Mouse (Mus musculus) liver, embryonic 15.5 days (tissue): ENCODE data around the gene Rfc2. TPM values are rescaled to one million over a fixed set of nuclear protein-coding genes. Genes with fewer than 3 reads are reported as not detected.

ENCODE experiments used
- ATAC-seq: fragments of 200-750 bp; cut with Nextera tagmentation; 2 replicates; pipeline ENCODE4 v1.8.0; 2017; ENCODE audit warnings: moderate number of reproducible peaks, mild to moderate bottlenecking, moderate library complexity; ENCODE audit not compliant: insufficient read depth
- H3K27ac ChIP-seq: fragments of 300-500 bp; sonication (generic); replicated peaks from 2 replicates; pipeline ENCODE4 v1.5.1; 2015; ENCODE audit warnings: mild to moderate bottlenecking, inconsistent platforms
- H3K27me3 ChIP-seq: fragments of 300-500 bp; sonication (generic); 2 replicates; pipeline ENCODE4 v1.6.1; 2015; ENCODE audit warnings: mild to moderate bottlenecking, inconsistent platforms
- H3K36me3 ChIP-seq: fragments of 300-500 bp; sonication (generic); replicated peaks from 2 replicates; pipeline ENCODE4 v1.6.1; 2015; ENCODE audit warnings: moderate library complexity, mild to moderate bottlenecking, inconsistent platforms
- H3K4me1 ChIP-seq: fragments of 300-500 bp; sonication (generic); replicated peaks from 2 replicates; pipeline ENCODE4 v1.6.1; 2015; ENCODE audit warnings: inconsistent platforms
- H3K4me2 ChIP-seq: fragments of 300-500 bp; sonication (generic); 2 replicates; pipeline ENCODE4 v1.6.1; 2015; ENCODE audit warnings: moderate library complexity, mild to moderate bottlenecking, inconsistent platforms
- H3K4me3 ChIP-seq: fragments of 300-500 bp; sonication (generic); replicated peaks from 2 replicates; pipeline ENCODE4 v1.5.1; 2015; ENCODE audit warnings: mild to moderate bottlenecking, inconsistent platforms
- H3K9ac ChIP-seq: fragments of 300-500 bp; sonication (generic); 2 replicates; pipeline ENCODE4 v1.6.1; 2015; ENCODE audit warnings: moderate library complexity, mild to moderate bottlenecking, inconsistent platforms
- H3K9me3 ChIP-seq: fragments of 300-500 bp; sonication (generic); replicated peaks from 2 replicates; pipeline ENCODE4 v1.6.1; 2016; ENCODE audit warnings: inconsistent platforms
- WGBS: fragments of 180-500 bp; shearing (Covaris S2); methylation state at CpG from one replicate; pipeline ENCODE4 v1.1.7; 2015; ENCODE audit warnings: mixed read lengths; ENCODE audit not compliant: insufficient replicate concordance; 5-methylcytosine and 5-hydroxymethylcytosine counted together
- polyA plus RNA-seq: library from polyadenylated mRNA; unstranded; fragments of >200 nt; fragmentation: Nextera tagmentation; extraction: Ambion mirVana; gene quantifications from 2 replicates; pipeline ENCODE4 v1.2.1, GENCODE M21; 2015

The Rfc2 gene
- polyA plus RNA-seq, 1 experiment from 2014 or later: 158 TPM

DNA sequence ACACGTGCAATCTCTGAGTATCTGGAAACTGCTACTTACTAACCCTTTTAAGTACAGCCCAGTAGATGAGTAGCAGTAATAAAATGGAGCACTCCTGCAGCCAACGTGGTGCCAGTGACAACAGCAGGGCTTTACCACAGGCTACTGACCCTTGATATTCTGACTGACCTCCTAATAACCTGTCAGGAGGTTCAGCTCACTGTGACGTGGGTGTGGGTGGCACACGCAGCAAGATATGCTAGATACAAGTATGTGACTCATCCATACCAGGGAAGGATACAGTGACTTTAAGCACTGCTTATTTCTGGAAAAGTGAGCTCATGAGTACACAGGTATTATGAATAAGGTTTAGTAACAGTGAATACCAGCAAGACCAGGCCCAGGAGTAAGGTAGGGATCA is 48.3 kb downstream of the Rfc2 start:
- Histone ChIP-seq H3K4me2 (no peak overlapping the region), H3K9me3 (no peaks in the 10 kb centered on the region), H3K27me3 (no peaks in the 10 kb centered on the region), H3K9ac (no peak overlapping the region), H3K27ac (no peak overlapping the region), H3K36me3 (peaks cover 93% of the 10 kb centered on the region), H3K4me1 (0 out of 2 replicates have a peak, but pooled peaks cover 26% of the 10 kb centered on the region), H3K4me3 (no peak overlapping the region)
- 61% methylated on average over 4 of the region's 4 CpGs for WGBS
- ATAC-seq: no peak

DNA sequence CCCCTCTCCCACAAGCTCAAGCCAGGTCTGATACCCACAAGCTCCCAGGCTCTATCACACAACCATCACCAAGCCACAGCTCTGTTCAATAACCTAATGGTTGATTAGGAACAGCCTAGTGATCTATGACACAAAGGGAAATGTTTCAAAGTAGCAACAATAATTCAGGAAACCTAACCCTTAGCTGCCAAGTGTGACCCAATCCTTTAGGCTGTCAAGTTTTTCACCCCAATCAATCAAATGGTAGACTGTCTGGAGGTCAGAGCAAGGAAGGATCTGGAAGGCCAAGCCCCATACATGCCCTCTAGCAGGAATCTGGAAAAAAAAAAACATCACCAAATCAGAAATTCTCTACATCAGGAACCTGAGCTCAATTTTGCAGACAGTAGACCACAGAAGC is 49.7 kb downstream of the Rfc2 start:
- Histone ChIP-seq H3K9ac (no peak overlapping the region), H3K4me3 (no peak overlapping the region), H3K27me3 (no peaks in the 10 kb centered on the region), H3K4me1 (peaks cover 33% of the 10 kb centered on the region; the same call in 1 of the 2 replicates), H3K9me3 (no peaks in the 10 kb centered on the region), H3K27ac (no peak overlapping the region), H3K36me3 (peaks cover 92% of the 10 kb centered on the region), H3K4me2 (no peak overlapping the region)
- ATAC-seq: no peak

DNA sequence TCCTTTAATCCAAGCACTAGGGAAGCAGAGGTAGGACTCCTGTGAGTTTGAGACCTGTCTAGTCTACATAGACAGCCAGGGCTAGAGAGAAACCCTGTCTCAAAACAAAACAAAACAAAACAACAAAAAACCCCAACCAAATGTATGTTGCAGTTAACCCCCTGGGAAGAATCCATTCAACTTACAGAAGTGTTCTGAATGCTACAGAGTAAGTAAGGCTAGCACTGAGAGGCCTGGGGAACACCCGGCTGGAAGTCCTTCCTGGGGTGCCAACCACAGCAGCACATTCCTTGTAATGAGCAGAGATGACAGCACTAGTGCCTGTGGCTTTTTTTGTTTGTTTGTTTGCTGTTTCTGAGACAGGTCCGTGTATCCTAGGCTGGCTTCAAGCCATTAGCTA is 51.7 kb downstream of the Rfc2 start:
- no peak for ATAC-seq
- WGBS: 76% methylated on average over 2 of the region's 2 CpGs
- Histone ChIP-seq H3K9ac (no peak overlapping the region), H3K27me3 (no peaks in the 10 kb centered on the region), H3K4me2 (no peak overlapping the region), H3K36me3 (peaks cover 88% of the 10 kb centered on the region), H3K4me3 (no peak overlapping the region), H3K9me3 (no peaks in the 10 kb centered on the region), H3K27ac (no peak overlapping the region), H3K4me1 (peaks cover 42% of the 10 kb centered on the region)

DNA sequence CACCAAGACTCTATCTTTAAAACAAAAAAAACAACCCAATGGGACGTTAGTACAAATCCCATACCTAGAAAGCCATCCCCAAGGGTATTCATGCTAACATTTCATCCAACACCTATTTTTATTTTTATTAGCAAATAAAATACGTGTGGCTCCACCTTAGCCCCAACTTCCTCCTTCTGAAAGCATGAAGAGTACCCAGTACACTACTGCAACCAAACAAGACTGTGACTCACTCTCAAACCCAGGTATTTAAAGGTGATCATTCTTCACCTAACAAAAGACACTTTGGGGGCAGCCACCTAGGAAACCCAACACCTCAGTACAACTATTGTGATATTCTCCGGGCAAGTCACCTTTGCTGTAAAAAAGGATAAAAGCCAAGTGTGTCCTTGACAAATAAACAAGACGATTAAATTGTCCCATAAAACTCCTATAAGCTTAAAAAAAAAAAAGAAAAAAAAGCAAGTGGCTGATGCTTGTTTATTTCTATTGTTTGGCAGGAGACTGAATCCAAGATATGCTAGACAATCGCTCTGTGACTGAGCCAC is 56.7 kb downstream of the Rfc2 start:
- Histone ChIP-seq H3K4me1 (peaks cover 38% of the 10 kb centered on the region), H3K27me3 (no peaks in the 10 kb centered on the region), H3K4me2 (peak overlapping the region; percentile 93), H3K27ac (peak overlapping the region; percentile 93), H3K9me3 (no peaks in the 10 kb centered on the region), H3K36me3 (peaks cover 44% of the 10 kb centered on the region), H3K4me3 (peak overlapping the region; percentile 99), H3K9ac (peak overlapping the region; percentile 98)
- no peak for ATAC-seq
- WGBS: 14% methylated on average over 5 of the region's 5 CpGs

DNA sequence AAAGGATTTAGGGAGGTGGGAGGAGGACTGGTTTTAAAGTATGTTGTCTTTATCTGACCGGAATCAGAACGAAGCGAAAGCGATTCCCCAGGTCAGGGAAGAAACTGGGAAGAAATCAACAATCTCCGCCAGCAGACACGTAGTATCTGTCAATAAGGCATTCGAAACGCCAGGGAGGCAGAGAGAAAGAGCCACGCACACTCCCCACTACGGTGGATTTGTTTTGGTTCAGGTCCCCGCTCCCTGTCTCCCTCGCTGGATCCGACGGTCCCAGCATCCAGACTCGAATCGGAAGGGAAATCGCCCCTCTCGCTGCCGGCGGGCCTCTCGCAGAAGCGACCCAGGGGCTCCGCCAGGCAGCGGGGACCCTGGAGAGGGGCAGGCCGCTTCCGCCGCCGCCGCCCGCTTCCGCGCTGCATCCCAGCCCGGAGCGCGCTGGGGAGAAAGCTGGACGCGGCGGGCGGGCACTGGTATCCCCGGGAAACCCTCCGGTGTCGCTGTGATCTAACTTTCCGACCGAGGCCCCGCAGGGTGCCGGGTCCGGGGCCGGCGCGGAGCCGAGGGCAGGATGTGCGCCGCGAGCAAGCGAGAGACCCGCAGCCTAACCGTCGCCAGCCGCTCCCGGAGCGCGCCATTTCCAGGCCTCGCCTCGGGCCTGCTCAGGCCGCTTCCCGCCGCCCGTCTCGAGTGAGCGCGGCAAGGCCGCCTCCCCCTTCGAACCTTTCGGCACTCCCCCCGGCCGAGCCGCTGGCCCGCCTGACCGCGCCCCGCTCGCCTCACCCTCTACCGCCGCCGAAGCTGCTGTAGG is 57.5 kb downstream of the Rfc2 start:
- Histone ChIP-seq H3K4me3 (peak overlapping the region; percentile 99), H3K4me2 (peak overlapping the region; percentile 93), H3K36me3 (peaks cover 36% of the 10 kb centered on the region), H3K27ac (peak overlapping the region; percentile 93), H3K9ac (peak overlapping the region; percentile 98), H3K27me3 (no peaks in the 10 kb centered on the region), H3K9me3 (no peaks in the 10 kb centered on the region), H3K4me1 (peaks cover 36% of the 10 kb centered on the region)
- WGBS: under 1% methylated on average over 85 of the region's 85 CpGs
- ATAC-seq: peak; percentile 77

DNA sequence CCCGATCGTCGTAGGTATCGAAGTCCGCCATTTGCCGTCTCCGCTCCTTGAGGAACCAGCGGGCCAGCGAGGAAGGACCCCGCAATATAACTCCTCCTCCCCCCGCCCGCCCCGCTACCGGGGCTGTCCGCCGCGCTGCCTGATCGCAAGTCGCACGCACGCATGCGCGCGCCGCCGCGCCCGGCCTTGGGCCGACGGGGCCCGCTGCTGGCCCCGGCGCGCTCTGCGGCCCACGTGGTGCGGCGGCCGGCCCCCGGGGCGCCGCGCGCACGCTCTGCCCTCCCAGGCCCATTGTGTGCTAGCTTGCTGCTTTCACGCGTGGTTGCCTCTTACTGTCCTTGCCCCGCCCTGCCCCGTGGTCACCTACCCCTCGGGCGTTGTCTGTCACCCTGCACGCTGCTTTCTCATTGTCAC is 58.1 kb downstream of the Rfc2 start, which contains the start of gene Eif4h:
Eif4h (minus strand) TSS at position 222 of the 414 bp plus-strand sequence.
- ATAC-seq: peak; percentile 90
- H3K4me3 ChIP-seq: peak within 1 kb of the TSS; percentile 99
- under 1% methylated on average over 52 of the region's 52 CpGs for WGBS

DNA sequence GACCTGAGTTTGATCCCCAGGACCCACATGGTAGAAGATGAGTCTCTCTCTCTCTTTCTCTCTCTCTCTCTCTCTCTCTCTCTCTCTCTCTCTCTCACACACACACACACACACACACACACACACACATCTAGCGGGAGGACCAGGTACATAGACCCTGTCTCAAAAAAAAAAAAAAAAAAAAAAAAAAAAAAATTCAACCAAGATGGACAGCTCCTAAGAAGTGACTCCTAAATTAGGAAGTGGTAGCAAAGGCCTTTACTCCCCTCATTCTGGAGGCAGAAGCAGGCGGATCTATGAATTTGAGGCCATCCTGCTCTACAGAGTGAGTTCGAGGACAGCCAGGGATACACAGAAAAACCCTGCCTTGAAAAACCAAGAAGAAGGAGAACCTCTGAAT is 59.2 kb downstream of the Rfc2 start:
- no peaks in the 10 kb centered on the region for H3K27me3 ChIP-seq
- no peak overlapping the region for H3K27ac ChIP-seq
- H3K9me3 ChIP-seq: no peaks in the 10 kb centered on the region
- no peak overlapping the region for H3K4me3 ChIP-seq
- H3K36me3 ChIP-seq: peaks cover 21% of the 10 kb centered on the region
- no peak overlapping the region for H3K9ac ChIP-seq
- no peak overlapping the region for H3K4me2 ChIP-seq
- no peak for ATAC-seq
- WGBS: 58% methylated on average over 3 of the region's 3 CpGs
- peaks cover 22% of the 10 kb centered on the region for H3K4me1 ChIP-seq

More for the DNA sequence above, 58.1 kb downstream of the Rfc2 start, which contains the start of gene Eif4h:
- peaks cover 30% of the 10 kb centered on the region for H3K36me3 ChIP-seq
- peak within 1 kb of the TSS; percentile 98 for H3K9ac ChIP-seq
- peak within 1 kb of the TSS; percentile 93 for H3K27ac ChIP-seq
- peaks cover 30% of the 10 kb centered on the region for H3K4me1 ChIP-seq
- no peaks in the 10 kb centered on the region for H3K9me3 ChIP-seq
- H3K27me3 ChIP-seq: no peaks in the 10 kb centered on the region
- H3K4me2 ChIP-seq: peak within 1 kb of the TSS; percentile 93

DNA sequence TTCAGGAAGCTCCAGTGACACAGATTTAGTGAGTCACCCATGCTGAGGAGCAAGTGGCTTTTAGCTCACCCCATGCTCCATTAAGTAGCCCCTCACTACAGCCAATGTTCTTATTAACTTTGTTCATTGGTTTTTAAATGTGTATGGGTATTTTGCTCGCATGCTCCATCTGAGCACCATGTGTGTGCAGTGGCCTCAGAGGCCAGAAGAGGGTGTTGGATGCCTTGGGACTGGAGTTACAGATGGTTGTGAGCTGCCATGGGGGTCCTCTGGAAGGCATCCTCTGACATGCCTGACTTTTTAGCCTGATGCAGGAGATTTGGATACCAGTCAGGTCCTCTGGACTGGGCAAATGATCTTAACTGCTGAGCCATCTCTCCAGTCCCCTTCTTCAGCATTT is 63.0 kb downstream of the Rfc2 start:
- Histone ChIP-seq H3K4me2 (no peak overlapping the region), H3K4me1 (peaks cover 8% of the 10 kb centered on the region), H3K36me3 (no peaks in the 10 kb centered on the region), H3K27me3 (no peaks in the 10 kb centered on the region), H3K9me3 (no peaks in the 10 kb centered on the region), H3K4me3 (no peak overlapping the region), H3K27ac (no peak overlapping the region), H3K9ac (no peak overlapping the region)
- 49% methylated on average over 1 of the region's 1 CpGs for WGBS
- no peak for ATAC-seq

DNA sequence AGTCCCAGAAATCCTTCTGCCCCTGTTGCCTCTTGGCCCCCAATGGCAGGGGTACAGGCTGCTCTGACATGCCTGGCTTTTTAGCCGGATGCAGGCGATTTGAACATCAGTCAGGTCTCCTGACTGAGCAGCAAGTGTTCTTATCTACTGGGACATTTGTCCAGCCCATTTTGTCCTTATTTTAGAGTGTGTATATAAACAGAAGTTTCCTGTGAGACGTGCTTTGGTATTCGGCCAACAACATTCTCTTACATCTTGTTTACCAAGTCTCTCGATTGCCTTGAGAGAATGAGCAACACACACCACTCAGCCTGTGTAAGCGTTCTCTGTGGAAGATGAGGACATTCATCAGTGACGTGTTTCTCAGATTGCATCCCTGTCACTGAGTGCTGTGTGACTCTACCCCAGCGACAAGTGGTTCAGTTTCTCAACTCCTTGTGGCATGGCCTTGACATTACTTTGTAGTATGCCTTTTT is 63.5 kb downstream of the Rfc2 start:
- 40% methylated on average over 8 of the region's 8 CpGs for WGBS
- Histone ChIP-seq H3K27ac (0 out of 2 replicates have a peak overlapping the region, but pooled peaks have one; percentile 14), H3K9me3 (no peaks in the 10 kb centered on the region), H3K4me3 (no peak overlapping the region), H3K9ac (no peak overlapping the region), H3K36me3 (no peaks in the 10 kb centered on the region), H3K4me1 (peaks cover 6% of the 10 kb centered on the region), H3K27me3 (no peaks in the 10 kb centered on the region), H3K4me2 (no peak overlapping the region)
- peak; percentile 32; the same call in 1 of the 2 replicates for ATAC-seq

DNA sequence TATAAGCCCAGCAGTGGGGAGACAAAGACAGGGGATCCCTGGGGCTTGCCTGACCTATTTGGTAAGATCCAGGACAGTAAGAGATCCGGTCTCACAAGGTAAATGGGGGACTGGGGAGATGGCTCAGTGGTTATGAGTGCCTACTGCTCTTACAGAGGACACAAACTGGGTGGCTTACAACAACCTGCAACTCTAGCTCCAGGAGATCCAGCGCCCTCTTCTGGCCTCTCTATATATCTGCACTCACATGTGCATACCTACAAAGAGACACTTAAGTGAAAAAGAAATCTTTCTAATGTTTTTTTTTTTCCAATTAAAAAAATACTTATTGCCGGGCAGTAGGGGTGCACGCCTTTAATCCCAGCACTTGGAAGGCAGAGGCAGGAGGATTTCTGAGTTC is 65.3 kb downstream of the Rfc2 start:
- H3K9me3 ChIP-seq: no peaks in the 10 kb centered on the region
- 54% methylated on average over 4 of the region's 4 CpGs for WGBS
- no peaks in the 10 kb centered on the region for H3K36me3 ChIP-seq
- no peaks in the 10 kb centered on the region for H3K27me3 ChIP-seq
- no peak overlapping the region for H3K4me2 ChIP-seq
- no peak overlapping the region for H3K4me3 ChIP-seq
- no peak for ATAC-seq
- H3K9ac ChIP-seq: no peak overlapping the region
- H3K27ac ChIP-seq: no peak overlapping the region
- no peaks in the 10 kb centered on the region for H3K4me1 ChIP-seq

DNA sequence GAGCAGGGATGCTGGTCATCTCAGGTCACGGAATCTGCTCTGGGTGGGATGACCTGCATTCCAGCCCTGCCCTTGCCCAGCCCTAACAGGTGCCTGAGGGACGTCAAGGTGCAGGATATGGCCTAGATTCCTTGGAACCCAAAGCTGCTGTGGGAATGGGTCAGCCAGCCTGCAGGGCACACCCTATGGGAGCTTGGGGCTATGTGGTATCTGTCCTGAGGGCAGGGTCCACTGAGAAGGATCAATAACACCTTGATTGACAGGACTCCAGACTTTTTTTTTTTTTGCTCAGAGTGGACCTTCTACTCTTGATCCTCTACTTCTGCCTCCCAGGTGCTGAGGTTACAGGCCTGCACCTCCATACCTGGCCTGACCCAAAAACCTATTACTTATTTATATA is 66.2 kb downstream of the Rfc2 start:
- H3K27me3 ChIP-seq: no peaks in the 10 kb centered on the region
- H3K27ac ChIP-seq: no peak overlapping the region
- no peaks in the 10 kb centered on the region for H3K9me3 ChIP-seq
- no peak overlapping the region for H3K4me3 ChIP-seq
- 71% methylated on average over 2 of the region's 2 CpGs for WGBS
- ATAC-seq: 0 out of 2 replicates have a peak, but pooled peaks have one; percentile 22
- no peaks in the 10 kb centered on the region for H3K36me3 ChIP-seq
- H3K4me2 ChIP-seq: no peak overlapping the region
- no peaks in the 10 kb centered on the region for H3K4me1 ChIP-seq
- no peak overlapping the region for H3K9ac ChIP-seq
